Mouse (Mus musculus): ENCODE measurements around the gene Prtn3. TPM values are rescaled to one million over a fixed set of nuclear protein-coding genes. Genes with fewer than 3 reads are reported as not detected.

The Prtn3 gene
- polyA plus RNA-seq (2014; fragmentation: Illumina TruSeq; extraction: RNeasy Lipid Tissue Mini Kit (QIAGEN cat#74804); ENCODE audit: low read depth, low replicate concordance), result not detected

GRCm38 (mm10) chr10:79874290-79874862 lies at the start of gene Prtn3, which contains the start of gene Plppr3:
Gene Prtn3, plus strand, starts transcription at chr10:79874476.
Gene Plppr3, minus strand, starts transcription at chr10:79874634.

DNA sequence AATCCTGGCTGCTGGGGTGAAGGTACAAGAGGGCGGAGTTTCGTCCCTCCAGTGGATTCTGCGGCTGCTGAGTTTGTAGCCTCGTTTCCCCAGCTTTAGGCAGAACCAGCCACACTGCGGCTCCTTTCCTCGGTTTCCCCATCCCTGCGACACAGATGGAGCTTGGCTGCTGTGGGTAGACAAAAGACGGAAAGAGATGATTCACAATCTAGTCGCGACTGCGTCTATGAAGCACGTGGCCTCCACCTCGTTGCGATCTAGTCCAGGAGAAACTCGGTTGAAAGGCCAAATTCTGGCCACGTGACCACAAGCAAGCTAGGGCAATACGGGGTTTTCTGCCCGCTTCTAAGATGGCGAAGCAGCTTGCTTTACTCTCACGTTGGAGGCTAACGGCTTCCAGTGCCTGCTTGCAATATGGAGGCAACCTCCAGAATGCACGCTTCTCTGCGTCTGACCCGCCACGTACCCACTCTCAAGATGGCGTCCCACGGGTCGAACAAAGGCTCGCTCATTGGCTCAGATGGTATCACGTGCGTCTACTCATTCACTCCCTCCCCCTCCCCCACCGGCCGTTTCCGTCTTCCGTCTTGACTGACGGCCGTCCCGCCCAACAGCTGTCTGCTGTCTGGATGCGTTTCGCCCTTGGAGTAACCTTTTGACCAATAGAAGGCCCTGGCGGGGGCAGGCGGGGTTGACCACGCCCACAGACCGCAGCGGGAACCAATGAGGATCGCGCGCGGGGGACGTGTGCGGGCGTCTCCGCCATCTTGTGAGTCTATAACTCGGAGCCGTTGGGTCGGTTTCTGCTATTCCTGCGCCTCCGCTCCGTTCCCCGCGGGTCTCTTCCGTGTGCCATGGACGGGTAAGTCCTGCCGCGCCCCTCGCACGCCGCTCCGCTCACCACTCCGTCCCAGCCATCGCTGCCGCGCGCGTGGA lies 20.1 kb upstream of the Prtn3 start, which contains the start of gene Ptbp1:
TSS of gene Ptbp1 (plus strand) at position 568 of the 936 bp plus-strand sequence.

DNA sequence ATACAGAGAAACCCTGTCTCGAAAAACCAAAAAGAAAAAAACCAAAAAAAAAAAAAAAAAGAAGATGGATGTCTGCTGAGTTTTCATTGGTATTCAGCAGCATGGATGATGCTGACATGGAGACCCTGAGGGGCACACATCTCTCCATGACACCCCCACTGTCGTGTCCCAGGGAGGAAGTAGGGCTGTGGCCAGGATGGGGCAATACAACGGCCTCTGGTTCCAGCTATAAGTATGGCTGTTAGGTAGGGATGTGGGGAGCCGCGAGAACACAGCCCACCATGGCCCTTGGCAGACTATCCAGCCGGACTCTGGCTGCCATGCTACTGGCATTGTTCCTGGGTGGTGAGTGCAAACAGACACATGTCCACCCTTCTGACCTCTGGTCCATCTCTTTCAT lies 11.8 kb downstream of the Prtn3 start, which contains the start of gene Elane:
TSS of gene Elane (plus strand) at position 194 of the 400 bp plus-strand sequence.

GRCm38 (mm10) chr10:79890670-79891069 lies 16.4 kb downstream of the Prtn3 start, which contains the start of gene Cfd:
Gene Cfd, plus strand, starts transcription at chr10:79890853.

DNA sequence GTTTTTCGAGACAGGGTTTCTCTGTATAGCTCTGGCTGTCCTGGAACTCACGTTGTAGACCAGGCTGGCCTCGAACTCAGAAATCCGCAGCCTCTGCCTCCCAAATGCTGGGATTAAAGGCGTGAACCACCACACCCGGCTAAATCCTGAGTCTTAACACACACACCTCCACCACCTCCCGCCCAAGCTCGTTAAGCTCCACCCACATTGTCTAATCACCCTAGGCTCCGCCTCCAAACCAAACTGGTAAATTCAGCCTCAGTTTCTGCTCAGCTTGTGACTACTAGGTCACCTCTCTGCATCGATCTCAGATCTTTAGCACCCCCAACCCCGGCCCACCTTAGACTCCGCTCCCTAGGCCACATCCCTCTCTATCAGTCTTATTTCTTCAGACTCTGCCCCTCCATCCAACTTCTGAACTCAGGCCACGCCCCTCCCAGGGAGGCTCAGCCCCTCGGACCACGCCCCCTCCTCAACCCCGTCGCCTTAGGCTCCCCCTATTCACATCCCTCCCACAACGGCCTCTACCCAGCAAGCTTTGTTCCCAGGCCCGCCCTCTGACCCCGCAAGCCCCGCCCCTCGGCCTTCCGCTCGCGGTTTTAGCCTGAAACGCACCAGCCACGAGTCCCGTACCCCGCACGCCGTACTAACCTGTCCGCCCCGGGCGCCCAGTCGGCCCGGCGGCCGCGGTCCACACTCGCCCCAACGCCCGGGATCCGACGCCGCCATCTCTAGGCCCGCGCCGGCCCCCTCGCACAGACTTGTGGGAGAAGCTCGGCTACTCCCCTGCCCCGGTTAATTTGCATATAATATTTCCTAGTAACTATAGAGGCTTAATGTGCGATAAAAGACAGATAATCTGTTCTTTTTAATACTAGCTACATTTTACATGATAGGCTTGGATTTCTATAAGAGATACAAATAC lies 34.2 kb downstream of the Prtn3 start, which contains the start of gene Med16:
TSS of gene Med16 (minus strand) at position 757 of the 925 bp plus-strand sequence.

GRCm38 (mm10) chr10:79910556-79910955 lies 36.3 kb downstream of the Prtn3 start, which contains the start of gene Gm26602:
Gene Gm26602, plus strand, starts transcription at chr10:79910856.

DNA sequence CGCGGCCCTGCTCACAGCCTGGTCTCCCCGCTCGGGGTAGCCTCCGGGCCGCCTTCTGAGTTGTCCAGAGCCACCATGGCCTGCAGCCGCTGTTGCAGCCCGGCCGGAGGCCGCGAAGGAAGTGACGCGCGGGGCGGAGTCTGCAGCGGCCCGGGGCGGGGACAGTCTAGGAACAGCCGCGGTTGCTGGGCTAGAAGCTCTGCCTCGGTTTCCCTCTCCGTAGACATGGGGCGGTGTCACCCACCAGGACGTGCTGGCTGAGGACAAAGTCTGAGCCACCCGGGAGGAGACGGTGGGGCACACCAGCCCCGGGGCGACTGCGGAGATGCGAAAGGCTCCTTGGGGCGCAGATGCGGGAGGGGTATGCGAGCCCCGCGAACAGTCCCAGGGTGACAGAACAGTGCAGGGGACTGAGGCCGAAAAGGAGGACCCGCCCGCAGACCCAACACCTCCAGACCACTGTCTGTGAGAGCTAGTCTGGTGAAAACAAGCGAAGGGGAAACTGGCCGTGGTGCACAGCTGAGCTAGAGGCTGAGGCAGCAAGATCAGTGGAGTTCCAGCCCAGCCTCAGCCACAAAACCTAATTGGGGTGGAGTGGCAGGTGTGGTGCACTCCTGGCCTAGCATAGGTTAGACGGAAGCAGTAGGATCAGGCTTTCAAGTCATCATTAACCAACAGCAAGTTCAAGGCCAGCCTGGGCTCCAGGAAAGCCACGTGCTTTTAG lies 42.7 kb downstream of the Prtn3 start, which contains the start of gene Kiss1r:
TSS of gene Kiss1r (plus strand) at position 164 of the 724 bp plus-strand sequence.

DNA sequence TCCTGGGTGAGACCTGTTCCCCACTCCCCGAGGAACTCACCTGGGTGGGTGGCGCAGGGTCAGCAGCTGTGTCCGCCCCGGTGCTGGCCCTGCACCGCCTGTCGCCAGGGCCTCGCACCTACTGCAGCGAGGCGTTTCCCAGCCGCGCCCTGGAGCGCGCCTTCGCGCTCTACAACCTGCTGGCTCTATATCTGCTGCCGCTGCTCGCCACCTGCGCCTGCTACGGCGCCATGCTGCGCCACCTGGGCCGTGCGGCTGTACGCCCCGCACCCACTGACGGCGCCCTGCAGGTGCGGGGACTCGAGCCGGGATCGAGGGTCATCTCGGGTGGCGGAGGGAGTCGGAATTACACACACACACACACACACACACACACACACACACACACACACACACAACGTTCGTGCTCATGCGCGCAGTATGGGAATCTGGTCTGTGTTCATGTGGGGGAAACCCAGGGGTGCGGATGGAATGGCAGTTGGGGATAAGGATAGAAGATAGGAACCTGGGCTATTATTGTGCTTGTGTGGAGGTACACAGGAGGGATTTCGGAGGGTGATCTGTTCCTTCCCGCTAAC lies 46.8 kb downstream of the Prtn3 start, which contains the start of gene R3hdm4:
TSS of gene R3hdm4 (minus strand) at position 251 of the 578 bp plus-strand sequence.

GRCm38 (mm10) chr10:79926491-79927323 lies 52.4 kb downstream of the Prtn3 start, which contains the start of gene Arid3a:
Gene Arid3a, plus strand, starts transcription at chr10:79927043.

Other genes with a start within 250 kb of the Prtn3 start
- gene Shc2, start 236.6 kb upstream of the Prtn3 start, polyA plus RNA-seq (2014; fragmentation: Illumina TruSeq; extraction: RNeasy Lipid Tissue Mini Kit (QIAGEN cat#74804); ENCODE audit: low read depth, low replicate concordance), result not detected
- gene Odf3l2, start 228.7 kb upstream of the Prtn3 start, polyA plus RNA-seq (2014; fragmentation: Illumina TruSeq; extraction: RNeasy Lipid Tissue Mini Kit (QIAGEN cat#74804); ENCODE audit: low read depth, low replicate concordance), result not detected
- gene Madcam1, start 209.9 kb upstream of the Prtn3 start, polyA plus RNA-seq (2014; fragmentation: Illumina TruSeq; extraction: RNeasy Lipid Tissue Mini Kit (QIAGEN cat#74804); ENCODE audit: low read depth, low replicate concordance), result not detected
- gene Tpgs1, start 205.1 kb upstream of the Prtn3 start, polyA plus RNA-seq (2014; fragmentation: Illumina TruSeq; extraction: RNeasy Lipid Tissue Mini Kit (QIAGEN cat#74804); ENCODE audit: low read depth, low replicate concordance), result not detected
- gene Cdc34, start 192.3 kb upstream of the Prtn3 start, polyA plus RNA-seq (2014; fragmentation: Illumina TruSeq; extraction: RNeasy Lipid Tissue Mini Kit (QIAGEN cat#74804); ENCODE audit: low read depth, low replicate concordance), result 7.5 TPM
- gene Gzmm, start 185.5 kb upstream of the Prtn3 start, polyA plus RNA-seq (2014; fragmentation: Illumina TruSeq; extraction: RNeasy Lipid Tissue Mini Kit (QIAGEN cat#74804); ENCODE audit: low read depth, low replicate concordance), result not detected
- 261 TPM for gene Bsg, start 170.0 kb upstream of the Prtn3 start, polyA plus RNA-seq (2014; fragmentation: Illumina TruSeq; extraction: RNeasy Lipid Tissue Mini Kit (QIAGEN cat#74804); ENCODE audit: low read depth, low replicate concordance)
- gene Hcn2, start 157.8 kb upstream of the Prtn3 start, polyA plus RNA-seq (2014; fragmentation: Illumina TruSeq; extraction: RNeasy Lipid Tissue Mini Kit (QIAGEN cat#74804); ENCODE audit: low read depth, low replicate concordance), result not detected
- 4.2 TPM for gene Polrmt, start 127.9 kb upstream of the Prtn3 start, polyA plus RNA-seq (2014; fragmentation: Illumina TruSeq; extraction: RNeasy Lipid Tissue Mini Kit (QIAGEN cat#74804); ENCODE audit: low read depth, low replicate concordance)
- gene Fgf22, start 119.4 kb upstream of the Prtn3 start, polyA plus RNA-seq (2014; fragmentation: Illumina TruSeq; extraction: RNeasy Lipid Tissue Mini Kit (QIAGEN cat#74804); ENCODE audit: low read depth, low replicate concordance), result not detected
- 0.93 TPM for gene Rnf126, start 107.5 kb upstream of the Prtn3 start, polyA plus RNA-seq (2014; fragmentation: Illumina TruSeq; extraction: RNeasy Lipid Tissue Mini Kit (QIAGEN cat#74804); ENCODE audit: low read depth, low replicate concordance)
- not detected for gene Fstl3, start 97.2 kb upstream of the Prtn3 start, polyA plus RNA-seq (2014; fragmentation: Illumina TruSeq; extraction: RNeasy Lipid Tissue Mini Kit (QIAGEN cat#74804); ENCODE audit: low read depth, low replicate concordance)
- gene Prss57, start 83.5 kb upstream of the Prtn3 start, polyA plus RNA-seq (2014; fragmentation: Illumina TruSeq; extraction: RNeasy Lipid Tissue Mini Kit (QIAGEN cat#74804); ENCODE audit: low read depth, low replicate concordance), result not detected
- not detected for gene Palm, start 80.9 kb upstream of the Prtn3 start, polyA plus RNA-seq (2014; fragmentation: Illumina TruSeq; extraction: RNeasy Lipid Tissue Mini Kit (QIAGEN cat#74804); ENCODE audit: low read depth, low replicate concordance)
- not detected for gene Misp, start 53.5 kb upstream of the Prtn3 start, polyA plus RNA-seq (2014; fragmentation: Illumina TruSeq; extraction: RNeasy Lipid Tissue Mini Kit (QIAGEN cat#74804); ENCODE audit: low read depth, low replicate concordance)
- 29.0 TPM for gene Ptbp1, start 20.0 kb upstream of the Prtn3 start, polyA plus RNA-seq (2014; fragmentation: Illumina TruSeq; extraction: RNeasy Lipid Tissue Mini Kit (QIAGEN cat#74804); ENCODE audit: low read depth, low replicate concordance)
- not detected for gene Plppr3, start 158 bp downstream of the Prtn3 start, polyA plus RNA-seq (2014; fragmentation: Illumina TruSeq; extraction: RNeasy Lipid Tissue Mini Kit (QIAGEN cat#74804); ENCODE audit: low read depth, low replicate concordance)
- gene Elane, start 11.8 kb downstream of the Prtn3 start, polyA plus RNA-seq (2014; fragmentation: Illumina TruSeq; extraction: RNeasy Lipid Tissue Mini Kit (QIAGEN cat#74804); ENCODE audit: low read depth, low replicate concordance), result not detected
- not detected for gene Cfd, start 16.4 kb downstream of the Prtn3 start, polyA plus RNA-seq (2014; fragmentation: Illumina TruSeq; extraction: RNeasy Lipid Tissue Mini Kit (QIAGEN cat#74804); ENCODE audit: low read depth, low replicate concordance)
- gene Med16, start 34.4 kb downstream of the Prtn3 start, polyA plus RNA-seq (2014; fragmentation: Illumina TruSeq; extraction: RNeasy Lipid Tissue Mini Kit (QIAGEN cat#74804); ENCODE audit: low read depth, low replicate concordance), result not detected
- not detected for gene Gm26602, start 36.4 kb downstream of the Prtn3 start, polyA plus RNA-seq (2014; fragmentation: Illumina TruSeq; extraction: RNeasy Lipid Tissue Mini Kit (QIAGEN cat#74804); ENCODE audit: low read depth, low replicate concordance)
- gene Kiss1r, start 42.5 kb downstream of the Prtn3 start, polyA plus RNA-seq (2014; fragmentation: Illumina TruSeq; extraction: RNeasy Lipid Tissue Mini Kit (QIAGEN cat#74804); ENCODE audit: low read depth, low replicate concordance), result not detected
- 5.4 TPM for gene R3hdm4, start 46.7 kb downstream of the Prtn3 start, polyA plus RNA-seq (2014; fragmentation: Illumina TruSeq; extraction: RNeasy Lipid Tissue Mini Kit (QIAGEN cat#74804); ENCODE audit: low read depth, low replicate concordance)
- gene Arid3a, start 52.6 kb downstream of the Prtn3 start, polyA plus RNA-seq (2014; fragmentation: Illumina TruSeq; extraction: RNeasy Lipid Tissue Mini Kit (QIAGEN cat#74804); ENCODE audit: low read depth, low replicate concordance), result 0.19 TPM
- 1.8 TPM for gene Wdr18, start 85.7 kb downstream of the Prtn3 start, polyA plus RNA-seq (2014; fragmentation: Illumina TruSeq; extraction: RNeasy Lipid Tissue Mini Kit (QIAGEN cat#74804); ENCODE audit: low read depth, low replicate concordance)
- gene Grin3b, start 96.2 kb downstream of the Prtn3 start, polyA plus RNA-seq (2014; fragmentation: Illumina TruSeq; extraction: RNeasy Lipid Tissue Mini Kit (QIAGEN cat#74804); ENCODE audit: low read depth, low replicate concordance), result not detected
- 1.4 TPM for gene Tmem259, start 109.9 kb downstream of the Prtn3 start, polyA plus RNA-seq (2014; fragmentation: Illumina TruSeq; extraction: RNeasy Lipid Tissue Mini Kit (QIAGEN cat#74804); ENCODE audit: low read depth, low replicate concordance)
- gene Cnn2, start 114.1 kb downstream of the Prtn3 start, polyA plus RNA-seq (2014; fragmentation: Illumina TruSeq; extraction: RNeasy Lipid Tissue Mini Kit (QIAGEN cat#74804); ENCODE audit: low read depth, low replicate concordance), result 0.66 TPM
- gene Abca7, start 122.0 kb downstream of the Prtn3 start, polyA plus RNA-seq (2014; fragmentation: Illumina TruSeq; extraction: RNeasy Lipid Tissue Mini Kit (QIAGEN cat#74804); ENCODE audit: low read depth, low replicate concordance), result 0.08 TPM
- gene Arhgap45, start 142.2 kb downstream of the Prtn3 start, polyA plus RNA-seq (2014; fragmentation: Illumina TruSeq; extraction: RNeasy Lipid Tissue Mini Kit (QIAGEN cat#74804); ENCODE audit: low read depth, low replicate concordance), result 0.13 TPM
- gene Polr2e, start 165.3 kb downstream of the Prtn3 start, polyA plus RNA-seq (2014; fragmentation: Illumina TruSeq; extraction: RNeasy Lipid Tissue Mini Kit (QIAGEN cat#74804); ENCODE audit: low read depth, low replicate concordance), result 0.85 TPM
- 73.4 TPM for gene Gpx4, start 172.7 kb downstream of the Prtn3 start, polyA plus RNA-seq (2014; fragmentation: Illumina TruSeq; extraction: RNeasy Lipid Tissue Mini Kit (QIAGEN cat#74804); ENCODE audit: low read depth, low replicate concordance)
- gene Sbno2, start 231.1 kb downstream of the Prtn3 start, polyA plus RNA-seq (2014; fragmentation: Illumina TruSeq; extraction: RNeasy Lipid Tissue Mini Kit (QIAGEN cat#74804); ENCODE audit: low read depth, low replicate concordance), result 0.64 TPM
- 9.5 TPM for gene Stk11, start 241.3 kb downstream of the Prtn3 start, polyA plus RNA-seq (2014; fragmentation: Illumina TruSeq; extraction: RNeasy Lipid Tissue Mini Kit (QIAGEN cat#74804); ENCODE audit: low read depth, low replicate concordance)